Mouse (Mus musculus) ES-E14 (cell line): ENCODE data around the gene Nacad. TPM values are rescaled to one million over a fixed set of nuclear protein-coding genes. Genes with fewer than 3 reads are reported as not detected.

Experiments
- DNase-seq: peaks from one replicate; pipeline ENCODE4 v3.0.0-alpha.2; 2013; ENCODE audit warnings: low read depth, low spot score
- H3K27ac ChIP-seq: 2 replicates; pipeline ENCODE4 v1.5.1; 2012; ENCODE audit warnings: low read depth, mild to moderate bottlenecking, low read length, moderate library complexity, mixed read lengths; ENCODE audit not compliant: poor library complexity, insufficient read depth, severe bottlenecking
- H3K36me3 ChIP-seq: 2 replicates; pipeline ENCODE4 v1.6.1; 2012; ENCODE audit warnings: mild to moderate bottlenecking, low read length, moderate library complexity, mixed read lengths; ENCODE audit not compliant: control insufficient read depth, poor library complexity, insufficient read depth, severe bottlenecking
- H3K4me1 ChIP-seq, 2 experiments: fragments of 150-350 bp in 1 of 2; sonication (generic) in 1 of 2; 2 replicates each; pipeline ENCODE4 v1.6.1; 2012; ENCODE audit warnings: low read length in 2 of 2, mild to moderate bottlenecking in 1 of 2, mixed read lengths in 1 of 2; ENCODE audit not compliant: control insufficient read depth in 2 of 2, insufficient read depth in 2 of 2, poor library complexity in 1 of 2
- H3K4me3 ChIP-seq, 2 experiments: fragments of 150-350 bp in 1 of 2; sonication (generic) in 1 of 2; 2 replicates each; pipeline ENCODE4 v1.5.1; 2012; ENCODE audit warnings: low read length in 2 of 2, low read depth in 1 of 2, mild to moderate bottlenecking in 1 of 2, mixed read lengths in 1 of 2; ENCODE audit not compliant: insufficient read depth in 1 of 2, poor library complexity in 1 of 2, severe bottlenecking in 1 of 2
- H3K9ac ChIP-seq: 2 replicates; pipeline ENCODE4 v1.6.1; 2012; ENCODE audit warnings: low read depth, mild to moderate bottlenecking, low read length, mixed read lengths; ENCODE audit not compliant: poor library complexity, insufficient read depth, severe bottlenecking
- H3K9me3 ChIP-seq: fragments of 150-350 bp; sonication (generic); 2 replicates; pipeline ENCODE4 v1.6.1; 2012; ENCODE audit warnings: low read depth, mild to moderate bottlenecking, low read length; ENCODE audit not compliant: control insufficient read depth, insufficient read depth
- CHD2 ChIP-seq: IDR thresholded peaks from 2 replicates; pipeline ENCODE4 v1.6.1; 2014; ENCODE audit warnings: mild to moderate bottlenecking, low read depth, low read length, inconsistent platforms
- HCFC1 ChIP-seq: IDR thresholded peaks from 2 replicates; pipeline ENCODE4 v1.6.1; 2012; ENCODE audit warnings: low read length, inconsistent platforms, borderline replicate concordance; ENCODE audit not compliant: insufficient read depth
- MAFK ChIP-seq: IDR thresholded peaks from 2 replicates; pipeline ENCODE4 v1.6.1; 2014; ENCODE audit warnings: mild to moderate bottlenecking, low read depth, low read length, inconsistent platforms; ENCODE audit not compliant: insufficient read depth
- ZC3H11A ChIP-seq: IDR thresholded peaks from 2 replicates; pipeline ENCODE4 v1.6.1; 2012; ENCODE audit warnings: low read depth, mild to moderate bottlenecking, inconsistent platforms, low read length, borderline replicate concordance
- ZNF384 ChIP-seq: IDR thresholded peaks from 2 replicates; pipeline ENCODE4 v1.6.1; 2012; ENCODE audit warnings: low read depth, low read length, inconsistent platforms
- in situ Hi-C, 2 experiments: fragments of 600-800 bp; cut with MboI; formaldehyde crosslinking; loops; one replicate each; pipeline ENCODE4 v1.15.1; 2025; ENCODE audit warnings: low sequenced_read_pairs in 2 of 2, inconsistent platforms in 1 of 2; ENCODE audit not compliant: unreplicated experiment in 2 of 2
- total RNA-seq: library from RNA; depleted of rRNA; stranded (reverse); fragments of 300-350 nt; gene quantifications from 2 replicates; pipeline ENCODE4 v1.2.3, GENCODE M21; 2012

Gene Nacad
- total RNA-seq, 1 experiment = 1.4 TPM

- in situ Hi-C loops = no loop called here
- TF ChIP-seq ZNF384 = no peak
- no peak for TF ChIP-seq MAFK
- TF ChIP-seq ZC3H11A = no peak
- TF ChIP-seq CHD2 = no peak
- TF ChIP-seq HCFC1 = no peak
- H3K4me3 ChIP-seq = no peak overlapping the region
- H3K27ac ChIP-seq = no peak overlapping the region
- H3K4me1 ChIP-seq = peaks cover 2 to 13% of the 10 kb centered on the region in 2 experiments; a peak in 3 of 4 replicates
- H3K36me3 ChIP-seq = peaks cover 1% of the 10 kb centered on the region; the same call in 1 of the 2 replicates
- no peak for DNase-seq
- no peak overlapping the region for H3K9ac ChIP-seq
- H3K9me3 ChIP-seq = no peaks in the 10 kb centered on the region
These were observed 3.2 kb downstream of the Nacad start for GRCm38 (mm10) chr11:6602662-6603061.

GRCm38 (mm10) chr11:6601649-6602480 is 4.0 kb downstream of the Nacad start:
- peaks cover 2 to 13% of the 10 kb centered on the region in 2 experiments; a peak in 3 of 4 replicates for H3K4me1 ChIP-seq
- H3K4me3 ChIP-seq = no peak overlapping the region

GRCm38 (mm10) chr11:6600284-6600944 is 5.4 kb downstream of the Nacad start:
- Histone ChIP-seq H3K4me1 (peaks cover 2 to 13% of the 10 kb centered on the region in 2 experiments; a peak in 3 of 4 replicates), H3K27ac (no peak overlapping the region), H3K9ac (no peak overlapping the region), H3K9me3 (no peaks in the 10 kb centered on the region), H3K36me3 (peaks cover 17% of the 10 kb centered on the region), H3K4me3 (no peak overlapping the region)
- TF ChIP-seq ZNF384 (no peak), HCFC1 (no peak), MAFK (no peak), CHD2 (no peak), ZC3H11A (no peak)
- in situ Hi-C loops = no loop called here
- no peak for DNase-seq

More at GRCm38 (mm10) chr11:6601649-6602480, 4.0 kb downstream of the Nacad start:
- Histone ChIP-seq H3K36me3 (peaks cover 8% of the 10 kb centered on the region; the same call in 1 of the 2 replicates), H3K9ac (no peak overlapping the region), H3K9me3 (no peaks in the 10 kb centered on the region), H3K27ac (no peak overlapping the region)
- no peak for DNase-seq
- in situ Hi-C loops = no loop called here
- TF ChIP-seq ZC3H11A = no peak
- no peak for TF ChIP-seq ZNF384
- TF ChIP-seq HCFC1 = no peak
- TF ChIP-seq CHD2 = no peak
- no peak for TF ChIP-seq MAFK

GRCm38 (mm10) chr11:6599831-6600230 is 6.0 kb downstream of the Nacad start:
- H3K36me3 ChIP-seq = peaks cover 17% of the 10 kb centered on the region
- peaks cover 2 to 13% of the 10 kb centered on the region in 2 experiments; a peak in 3 of 4 replicates for H3K4me1 ChIP-seq
- H3K4me3 ChIP-seq = no peak overlapping the region
- no peak for TF ChIP-seq ZNF384
- TF ChIP-seq CHD2 = no peak
- no peak for TF ChIP-seq MAFK
- TF ChIP-seq HCFC1 = no peak
- TF ChIP-seq ZC3H11A = no peak
- in situ Hi-C loops = no loop called here
- no peak overlapping the region for H3K9ac ChIP-seq
- no peak overlapping the region for H3K27ac ChIP-seq
- H3K9me3 ChIP-seq = no peaks in the 10 kb centered on the region
- DNase-seq = no peak
